Mouse (Mus musculus) B cell, adult 2 months (primary cell): ENCODE measurements around the gene Cald1.
A peak's percentile ranks its signal among the peaks of the same experiment; 100 is the strongest.

Source experiments
- DNase-seq, 2 experiments: peaks; one replicate each; pipeline ENCODE4 v3.0.0; 2022

Gene Cald1

DNA sequence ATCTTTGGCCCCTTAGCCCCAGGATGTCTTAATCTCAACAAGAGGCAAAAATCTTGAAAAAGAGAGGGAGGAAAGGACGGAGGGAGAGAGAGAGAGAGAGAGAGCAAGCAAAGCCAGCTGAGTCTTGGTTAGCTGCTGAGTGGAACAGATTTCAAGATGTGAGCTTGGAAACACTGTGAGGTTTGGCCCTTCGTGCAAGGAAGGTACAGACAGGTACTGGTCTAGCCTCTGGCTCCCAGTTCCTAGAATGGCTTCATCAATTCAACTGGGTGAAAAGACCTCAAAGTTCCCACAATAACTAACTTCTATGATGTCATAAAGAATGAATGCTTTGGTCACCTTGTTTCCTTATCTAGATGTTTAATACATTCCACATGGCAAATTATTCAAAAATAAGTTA, 178.8 kb downstream of the Cald1 start:
- DNase-seq, result no peak

DNA sequence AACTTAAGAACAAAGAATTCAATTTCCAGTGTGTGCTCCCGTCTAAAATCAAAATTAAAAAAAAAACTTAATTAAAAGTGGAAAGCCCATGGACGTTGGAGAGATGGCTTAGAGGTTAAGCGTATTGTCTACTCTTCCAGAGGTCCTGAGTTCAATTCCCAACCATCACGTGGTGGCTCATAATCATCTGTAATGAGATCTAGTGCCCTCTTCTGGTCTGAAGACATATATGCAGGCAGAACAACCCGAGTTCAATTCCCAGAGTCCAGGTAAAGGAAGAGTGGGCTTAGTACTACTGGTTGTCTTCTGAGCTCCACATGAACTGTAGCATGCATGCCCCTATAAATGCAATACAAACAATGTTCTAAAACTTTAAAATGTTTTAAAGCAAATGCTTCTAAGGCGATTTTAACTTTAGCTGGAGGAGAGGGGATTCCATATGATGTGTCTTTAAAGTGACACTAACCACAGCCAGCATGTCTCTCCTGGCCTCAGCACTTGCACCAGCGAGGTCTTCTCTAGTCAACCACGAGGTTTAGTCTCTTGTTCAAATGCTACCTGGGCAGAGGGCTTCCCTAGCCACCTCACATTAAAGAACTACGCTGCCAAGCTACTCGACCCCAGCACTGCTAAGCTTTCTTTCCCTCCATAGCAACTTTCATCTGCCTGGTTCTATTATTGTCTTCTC, 179.8 kb downstream of the Cald1 start:
- DNase-seq, result peak in 1 of 2 experiments; percentile 12

DNA sequence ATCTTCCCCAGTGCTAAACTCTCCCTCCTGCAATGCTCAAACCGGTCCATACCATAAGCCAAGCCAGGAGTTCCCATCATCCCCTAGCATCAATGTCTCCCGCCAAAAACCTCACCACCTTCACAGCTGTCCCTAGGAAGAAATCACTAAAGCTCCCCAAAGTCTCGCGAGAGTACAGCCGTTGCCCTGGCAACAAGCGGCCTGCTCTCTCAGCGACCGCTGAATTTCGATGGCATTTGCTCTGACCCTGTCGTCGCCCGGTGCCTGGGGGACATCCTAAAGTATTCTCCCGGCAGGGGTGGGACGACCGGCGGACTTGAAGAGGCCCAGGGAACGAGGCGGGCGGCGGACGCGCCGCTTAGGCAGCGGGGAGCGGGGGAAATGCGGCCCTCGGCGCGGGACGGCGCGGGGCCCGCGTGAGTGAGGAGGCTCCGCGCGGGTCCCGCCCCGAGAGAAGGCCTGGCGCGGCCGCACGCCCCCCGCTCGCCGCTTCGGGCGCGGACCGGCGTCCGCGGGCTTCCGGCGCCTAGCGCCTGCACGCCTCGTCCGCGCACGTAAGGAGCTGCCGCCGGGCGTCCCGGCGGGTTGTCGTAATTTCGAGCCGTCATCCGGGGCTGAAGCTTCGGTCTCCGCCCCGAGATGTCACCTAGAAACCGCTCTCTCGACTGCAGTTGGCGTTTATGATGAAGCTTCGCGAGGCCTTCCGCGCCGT, 182.1 kb downstream of the Cald1 start, which contains the start of gene Agbl3:
TSS of gene Agbl3 (plus strand) at position 202 of the 712 bp plus-strand sequence.
- peak; percentile 95 to 96 for DNase-seq

DNA sequence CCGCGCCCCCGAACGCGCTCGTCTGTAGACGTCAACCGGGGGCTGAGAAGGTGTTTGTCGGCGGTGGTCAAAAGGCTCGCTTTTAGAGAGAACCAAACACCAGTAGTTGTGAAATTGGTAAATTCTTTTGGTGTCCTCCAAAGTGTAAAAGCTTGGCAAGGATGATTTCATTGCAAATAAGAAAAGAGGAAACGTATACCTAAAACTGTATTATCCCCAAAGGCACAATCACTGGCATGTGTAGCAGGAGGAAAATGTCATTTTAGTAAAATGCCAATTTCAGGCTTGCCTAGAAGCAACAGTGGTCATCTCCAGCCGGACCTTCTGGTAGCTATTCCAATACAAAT, 182.6 kb downstream of the Cald1 start:
- no peak for DNase-seq

DNA sequence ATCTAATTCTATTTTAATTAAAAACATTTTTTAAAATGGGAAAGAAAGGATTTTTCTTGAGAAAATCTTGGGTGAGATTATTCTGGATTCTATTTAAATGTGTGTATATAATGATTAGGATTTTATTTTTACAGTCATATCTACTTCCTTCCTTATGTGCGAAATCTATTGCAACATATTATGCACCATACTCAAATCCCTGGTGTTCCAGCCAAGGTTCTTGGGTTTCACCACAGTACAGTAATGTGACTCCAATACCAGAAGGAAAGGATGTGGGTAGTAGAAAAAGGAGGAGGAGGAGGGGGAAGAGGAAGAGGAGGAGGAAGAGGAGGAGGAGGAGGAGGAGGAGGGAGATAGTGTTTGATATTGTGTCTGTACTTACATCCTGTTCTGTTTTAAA, 184.2 kb downstream of the Cald1 start:
- no peak for DNase-seq

DNA sequence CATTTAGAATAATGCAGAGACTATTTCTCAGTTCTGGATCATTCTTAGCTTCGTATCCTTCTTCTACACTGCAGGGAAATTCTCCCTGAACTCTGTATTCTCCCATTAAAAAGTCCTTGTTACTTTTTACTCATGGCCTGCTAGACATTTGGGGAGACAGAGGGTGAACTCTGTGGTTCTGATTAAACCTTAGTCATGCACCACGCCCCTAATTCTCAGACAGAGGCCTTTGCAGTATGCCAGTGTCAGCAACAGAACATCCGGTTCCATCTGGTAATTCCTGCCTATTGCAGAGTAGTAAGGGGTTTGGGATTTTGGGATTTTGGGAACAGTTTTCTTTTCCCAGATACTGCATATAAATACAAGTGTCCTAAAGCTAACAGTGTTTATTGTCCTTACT, 198.6 kb downstream of the Cald1 start:
- DNase-seq, result no peak

DNA sequence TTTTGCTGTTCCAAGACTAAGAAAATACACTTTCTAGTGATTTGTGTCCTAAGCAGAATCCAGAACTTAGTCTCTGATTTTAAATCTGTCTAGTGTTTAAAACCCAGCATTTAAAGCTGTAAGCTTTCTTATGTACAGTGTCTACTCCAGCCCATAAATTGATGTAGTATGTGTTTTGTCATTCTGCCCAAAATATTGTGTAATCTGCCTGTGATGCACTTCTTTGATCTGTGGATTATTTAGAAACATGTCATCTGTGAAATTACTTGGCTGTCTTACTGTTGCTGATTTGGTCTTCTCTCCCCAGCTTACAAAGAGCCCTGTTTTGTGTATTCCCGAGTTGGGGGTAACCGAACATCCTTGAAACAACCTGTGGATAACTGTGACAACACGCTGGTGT, 199.6 kb downstream of the Cald1 start:
- no peak for DNase-seq

DNA sequence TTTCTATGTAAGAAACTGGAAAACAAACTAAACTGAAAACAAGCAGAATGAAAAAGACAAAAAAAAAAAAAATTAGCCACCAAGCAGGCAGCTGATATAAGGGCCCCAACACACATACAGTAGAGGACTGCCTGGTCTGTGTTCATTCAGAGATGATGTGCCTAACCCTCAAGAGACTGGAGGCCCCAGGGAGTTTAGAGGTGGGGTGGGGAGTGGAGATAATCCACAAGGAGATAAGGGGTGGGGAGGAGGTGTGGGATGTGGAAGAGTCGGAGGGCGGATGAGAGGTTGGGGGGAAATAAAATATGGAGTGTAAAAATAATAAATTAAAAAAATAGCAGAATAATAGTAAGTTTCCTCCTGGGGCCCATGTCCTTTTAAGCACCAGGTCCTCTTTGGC, 207.3 kb downstream of the Cald1 start:
- no peak for DNase-seq

DNA sequence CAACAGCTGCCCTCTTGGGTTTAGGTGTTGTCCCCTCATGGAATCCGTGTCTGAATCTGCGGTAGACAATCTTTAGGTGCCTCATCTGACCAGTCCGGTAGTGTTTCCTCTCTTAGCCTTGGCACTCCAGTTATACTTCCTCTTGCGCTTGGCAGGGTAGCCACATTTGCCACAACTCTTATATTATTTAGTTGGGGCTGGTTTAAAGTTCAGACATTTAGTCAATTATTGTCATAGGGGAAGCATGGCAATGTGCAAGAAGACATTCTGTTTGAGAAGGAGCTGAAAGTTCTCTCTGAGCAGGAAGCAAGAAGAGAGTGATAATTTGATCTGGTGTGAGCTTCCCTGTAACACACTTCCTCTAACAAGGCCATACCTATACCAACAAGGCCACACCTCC, 212.4 kb downstream of the Cald1 start:
- peak; percentile 5 to 7 for DNase-seq

DNA sequence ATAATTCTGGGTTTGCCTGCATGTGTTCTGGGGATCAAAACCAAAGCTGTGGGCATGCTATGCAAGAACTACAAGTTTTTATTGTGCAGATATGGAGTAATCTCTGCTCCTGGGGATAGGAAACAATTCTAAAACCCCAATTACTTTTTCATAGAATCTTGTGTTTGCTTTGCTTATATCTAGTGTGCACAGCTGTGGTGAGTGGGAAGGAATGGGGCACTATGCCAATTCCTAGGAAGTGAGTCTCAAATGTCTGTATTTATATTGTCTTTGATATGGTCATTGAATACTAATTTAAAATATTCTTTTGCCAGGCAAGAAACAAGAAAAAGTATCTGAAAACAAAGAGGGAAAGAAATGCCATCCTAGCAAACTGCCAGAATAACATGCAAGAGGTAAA, 226.1 kb downstream of the Cald1 start:
- DNase-seq, result no peak
